8 mouse cellular contexts compared by ENCODE assay signal in the genomic region with DNA sequence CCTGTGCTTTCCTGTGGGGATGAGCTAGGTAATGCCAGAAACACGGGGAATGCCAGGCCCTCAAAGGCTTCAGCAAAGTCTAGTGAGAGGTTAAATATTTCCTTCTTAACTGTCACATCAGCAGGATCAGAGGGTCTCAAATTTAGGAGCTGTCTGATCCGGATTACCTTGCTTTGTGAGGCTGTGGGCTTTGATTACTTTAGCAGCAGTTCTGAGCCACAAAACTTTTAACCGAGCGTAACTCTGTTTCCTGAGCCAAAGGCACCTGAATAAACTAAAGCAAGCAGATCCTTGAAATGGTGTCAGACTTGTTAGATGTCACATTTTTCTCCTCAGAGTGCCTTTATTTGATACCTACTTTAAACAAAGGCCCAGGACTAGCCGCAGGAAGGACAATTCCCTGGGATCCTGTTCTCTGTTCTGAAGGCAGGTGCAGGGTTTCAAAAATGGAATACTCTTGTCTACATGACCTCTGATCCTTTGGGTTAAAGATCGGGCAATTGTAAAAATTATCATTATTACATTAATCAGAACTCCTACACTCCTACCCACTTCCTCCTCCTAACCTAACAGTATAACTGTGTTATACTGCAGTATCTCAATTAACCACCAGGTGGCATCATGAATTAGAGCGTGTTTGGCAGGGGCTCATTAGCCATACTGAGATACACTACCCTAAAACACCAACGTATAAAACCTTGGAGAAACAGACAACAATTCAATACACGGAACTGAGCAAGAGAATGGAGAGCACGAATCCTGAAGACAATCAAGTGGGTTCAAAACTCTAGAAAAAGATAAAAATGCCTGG.
A peak's percentile ranks its signal among the peaks of the same experiment; 100 is the strongest.
DNase-seq lines count a peak whose midpoint lies in the region; ATAC-seq and TF ChIP-seq lines count a peak whose summit lies in the region.

No protein-coding gene starts in this region.

- peak; percentile 25; the same call in 1 of the 2 replicates for TF ChIP-seq CTCF in cerebellum, adult 2 months (IDR thresholded peaks at IDR 0.05; ENCODE audit: borderline replicate concordance, insufficient read depth, low read depth, low read length)
- TF ChIP-seq CTCF in thymus, adult 2 months (IDR thresholded peaks at IDR 0.05; ENCODE audit: borderline replicate concordance, control insufficient read depth, extremely low read depth, insufficient read depth, low read length, poor library complexity) = no peak

- no peak overlapping the region for H3K9ac ChIP-seq in embryonic facial prominence, embryonic 14.5 days (ENCODE audit: low read depth, low read length)
- H3K9ac ChIP-seq in kidney, embryonic 16.5 days (replicated peaks; ENCODE audit: low read length) = no peak overlapping the region
- H3K9ac ChIP-seq in midbrain, embryonic 14.5 days (replicated peaks; ENCODE audit: low read length) = no peak overlapping the region

- WGBS in cerebellum, adult 2 months = 50% methylated on average over 10 of the region's 10 CpGs
- WGBS in thymus, adult 2 months = 47% methylated on average over 10 of the region's 10 CpGs
- 35% methylated on average over 10 of the region's 10 CpGs for WGBS in embryonic facial prominence, embryonic 14.5 days
- WGBS in kidney, embryonic 16.5 days = 22% methylated on average over 10 of the region's 10 CpGs
- 36% methylated on average over 10 of the region's 10 CpGs for WGBS in midbrain, embryonic 14.5 days

- no peaks in the 10 kb centered on the region for H3K9me3 ChIP-seq in embryonic facial prominence, embryonic 14.5 days (ENCODE audit: control insufficient read depth, low read length)
- H3K9me3 ChIP-seq in kidney, embryonic 16.5 days (ENCODE audit: low read length) = no peaks in the 10 kb centered on the region
- no peaks in the 10 kb centered on the region for H3K9me3 ChIP-seq in midbrain, embryonic 14.5 days (ENCODE audit: control insufficient read depth, low read length)

- no peaks in the 10 kb centered on the region for H3K4me1 ChIP-seq in cerebellum, adult 2 months (ENCODE audit: control insufficient read depth, insufficient read depth, low read length)
- no peaks in the 10 kb centered on the region for H3K4me1 ChIP-seq in thymus, adult 2 months (replicated peaks; ENCODE audit: control insufficient read depth, insufficient read depth, low read length)
- no peaks in the 10 kb centered on the region for H3K4me1 ChIP-seq in embryonic facial prominence, embryonic 14.5 days (ENCODE audit: control insufficient read depth, insufficient read depth, low read length)
- H3K4me1 ChIP-seq in kidney, embryonic 16.5 days (ENCODE audit: insufficient read depth, low read length) = peaks cover 6% of the 10 kb centered on the region; the same call in 1 of the 2 replicates
- H3K4me1 ChIP-seq in midbrain, embryonic 14.5 days (ENCODE audit: control insufficient read depth, insufficient read depth, low read length) = no peaks in the 10 kb centered on the region

- no peak overlapping the region for H3K27ac ChIP-seq in cerebellum, adult 2 months (ENCODE audit: insufficient read depth, low read length)
- no peak overlapping the region for H3K27ac ChIP-seq in thymus, adult 2 months (ENCODE audit: control insufficient read depth, insufficient read depth, low read length)
- no peak overlapping the region for H3K27ac ChIP-seq in embryonic facial prominence, embryonic 14.5 days (replicated peaks; ENCODE audit: low read depth, low read length)
- H3K27ac ChIP-seq in kidney, embryonic 16.5 days (ENCODE audit: low read length) = no peak overlapping the region
- no peak overlapping the region for H3K27ac ChIP-seq in midbrain, embryonic 14.5 days (replicated peaks; ENCODE audit: low read depth, low read length)

- no peak overlapping the region for H3K4me3 ChIP-seq in cerebellum, adult 2 months (replicated peaks; ENCODE audit: insufficient read depth, low read depth, low read length)
- no peak overlapping the region for H3K4me3 ChIP-seq in thymus, adult 2 months (ENCODE audit: control insufficient read depth, insufficient read depth, low read length)
- H3K4me3 ChIP-seq in embryonic facial prominence, embryonic 14.5 days (ENCODE audit: low read depth, low read length) = no peak overlapping the region
- no peak overlapping the region for H3K4me3 ChIP-seq in kidney, embryonic 16.5 days (ENCODE audit: low read length)
- H3K4me3 ChIP-seq in midbrain, embryonic 14.5 days (replicated peaks; ENCODE audit: low read depth, low read length) = no peak overlapping the region

- DNase-seq in cerebellum, adult 2 months = peak in 1 of 2 experiments; percentile 30
- no peak for DNase-seq in cerebellum, adult 11-12 months
- DNase-seq in thymus, adult 2 months = peak; percentile 22
- DNase-seq in thymus, postnatal 36 days = no peak
- DNase-seq in embryonic facial prominence, embryonic 14.5 days (ENCODE audit: low spot score) = peak; percentile 71
- DNase-seq in midbrain, embryonic 14.5 days = peak; percentile 89
- DNase-seq in gastrocnemius, postnatal 10 days = no peak

- no peaks in the 10 kb centered on the region for H3K36me3 ChIP-seq in thymus, adult 2 months (ENCODE audit: control insufficient read depth, insufficient read depth, low read length)
- no peaks in the 10 kb centered on the region for H3K36me3 ChIP-seq in embryonic facial prominence, embryonic 14.5 days (ENCODE audit: control insufficient read depth, insufficient read depth, low read length)
- H3K36me3 ChIP-seq in kidney, embryonic 16.5 days (ENCODE audit: insufficient read depth, low read length) = no peaks in the 10 kb centered on the region
- H3K36me3 ChIP-seq in midbrain, embryonic 14.5 days (ENCODE audit: control insufficient read depth, insufficient read depth, low read length) = no peaks in the 10 kb centered on the region

- no peaks in the 10 kb centered on the region for H3K27me3 ChIP-seq in cerebellum, adult 2 months (ENCODE audit: control insufficient read depth, insufficient read depth, low read length)
- no peaks in the 10 kb centered on the region for H3K27me3 ChIP-seq in thymus, adult 2 months (ENCODE audit: control insufficient read depth, insufficient read depth, low read length)
- H3K27me3 ChIP-seq in embryonic facial prominence, embryonic 14.5 days (replicated peaks; ENCODE audit: control insufficient read depth, insufficient read depth, low read length) = no peaks in the 10 kb centered on the region
- no peaks in the 10 kb centered on the region for H3K27me3 ChIP-seq in kidney, embryonic 16.5 days (ENCODE audit: insufficient read depth, low read length)
- H3K27me3 ChIP-seq in midbrain, embryonic 14.5 days (ENCODE audit: control insufficient read depth, insufficient read depth, low read length) = no peaks in the 10 kb centered on the region

- TF ChIP-seq POLR2A in cerebellum, adult 2 months (IDR thresholded peaks at IDR 0.05; ENCODE audit: borderline replicate concordance, insufficient read depth, low read length) = no peak
- TF ChIP-seq POLR2A in thymus, adult 2 months (IDR thresholded peaks at IDR 0.05; ENCODE audit: control insufficient read depth, extremely low read depth, insufficient read depth, low read length, poor library complexity) = no peak

- ATAC-seq in embryonic facial prominence, embryonic 14.5 days (ENCODE audit: low read depth) = peak; percentile 84
- peak; percentile 88 for ATAC-seq in kidney, embryonic 16.5 days (ENCODE audit: low FRiP score, low TSS enrichment)
- ATAC-seq in midbrain, embryonic 14.5 days (ENCODE audit: low FRiP score, low TSS enrichment) = peak; percentile 77; the same call in 1 of the 2 replicates

- no peak overlapping the region for H3K4me2 ChIP-seq in embryonic facial prominence, embryonic 14.5 days (ENCODE audit: low read depth, low read length)
- no peak overlapping the region; the same call in 1 of the 2 replicates for H3K4me2 ChIP-seq in kidney, embryonic 16.5 days (replicated peaks; ENCODE audit: low read depth, low read length)
- H3K4me2 ChIP-seq in midbrain, embryonic 14.5 days (ENCODE audit: low read length) = no peak overlapping the region

Comparison
In these comparisons a context has a peak if more than half of its experiments do, and no peak if none do; other contexts are left out.
1. DNase-seq: peak in thymus, adult 2 months (single experiment), embryonic facial prominence, embryonic 14.5 days (single experiment) and midbrain, embryonic 14.5 days (single experiment); none in cerebellum, adult 11-12 months (single experiment), thymus, postnatal 36 days (0 of 2) and gastrocnemius, postnatal 10 days (single experiment).
2. Peak in every context shown above with its lines, with median percentiles within 50 percentile points of each other: ATAC-seq.